Mouse (Mus musculus): ENCODE measurements at regions not wholly inside any gene's neighbourhood (a gene's known extent, or its start where the extent isn't known, plus 50 kb on each side); places are given as distances from the start of the nearest gene placed in this dataset.

- no peak for DNase-seq
These were observed 56.4 kb upstream of the Ddhd1 start for GRCm38 (mm10) chr14:45714311-45714710.

GRCm38 (mm10) chr14:45714786-45715185, 56.8 kb upstream of the Ddhd1 start:
- no peak for DNase-seq

GRCm38 (mm10) chr14:45716100-45716499, 58.2 kb upstream of the Ddhd1 start:
- DNase-seq = no peak

GRCm38 (mm10) chr14:45722887-45723286, 64.9 kb upstream of the Ddhd1 start:
- no peak for DNase-seq

GRCm38 (mm10) chr14:45724341-45724740, 66.4 kb upstream of the Ddhd1 start:
- DNase-seq = no peak

- no peak for DNase-seq
These were observed 76.8 kb upstream of the Ddhd1 start for GRCm38 (mm10) chr14:45734530-45735410.

GRCm38 (mm10) chr14:45737966-45738365, 80.0 kb upstream of the Ddhd1 start:
- DNase-seq = no peak

GRCm38 (mm10) chr14:45739638-45740037, 81.7 kb upstream of the Ddhd1 start:
- DNase-seq = no peak

- no peak for DNase-seq
These were observed 82.7 kb upstream of the Ddhd1 start for GRCm38 (mm10) chr14:45740662-45741061.

GRCm38 (mm10) chr14:45746176-45746575, 88.2 kb upstream of the Ddhd1 start:
- DNase-seq = no peak

- DNase-seq = no peak
These were observed 99.4 kb upstream of the Ddhd1 start for GRCm38 (mm10) chr14:45757376-45757775.

GRCm38 (mm10) chr14:45760890-45761680, 103.1 kb upstream of the Ddhd1 start:
- no peak for DNase-seq

GRCm38 (mm10) chr14:45764231-45764630, 106.3 kb upstream of the Ddhd1 start:
- DNase-seq = no peak

- no peak for DNase-seq
These were observed 108.6 kb upstream of the Ddhd1 start for GRCm38 (mm10) chr14:45766582-45766981.

GRCm38 (mm10) chr14:45772665-45773277, 114.8 kb upstream of the Ddhd1 start:
- DNase-seq = peak; percentile 42

- DNase-seq = no peak
These were observed 115.4 kb upstream of the Ddhd1 start for GRCm38 (mm10) chr14:45773326-45773725.

GRCm38 (mm10) chr14:45781850-45782249, 123.9 kb upstream of the Ddhd1 start:
- no peak for DNase-seq

GRCm38 (mm10) chr14:45794980-45795379, 137.0 kb upstream of the Ddhd1 start:
- no peak for DNase-seq

- no peak for DNase-seq
These were observed 138.8 kb upstream of the Ddhd1 start for GRCm38 (mm10) chr14:45796665-45797319.

- DNase-seq = no peak
These were observed 139.4 kb upstream of the Ddhd1 start for GRCm38 (mm10) chr14:45797320-45797696.

- DNase-seq = no peak
These were observed 141.3 kb upstream of the Ddhd1 start for GRCm38 (mm10) chr14:45799286-45799685.

GRCm38 (mm10) chr14:45805950-45806349, 148.0 kb upstream of the Ddhd1 start:
- DNase-seq = no peak

GRCm38 (mm10) chr14:45806726-45807280, 148.9 kb upstream of the Ddhd1 start:
- DNase-seq = no peak
